Mouse (Mus musculus) spleen, postnatal 36 days (tissue): ENCODE data around the gene Hoxa3.

Source experiments
- DNase-seq, 2 experiments: peaks; one replicate each; pipeline ENCODE4 v3.0.0; 2022; ENCODE audit warnings: low spot score in 2 of 2, mixed read lengths in 1 of 2

The Hoxa3 gene

GRCm38 (mm10) chr6:52246916-52247315, 33.8 kb upstream of the Hoxa3 start:
- no peak for DNase-seq

DNA sequence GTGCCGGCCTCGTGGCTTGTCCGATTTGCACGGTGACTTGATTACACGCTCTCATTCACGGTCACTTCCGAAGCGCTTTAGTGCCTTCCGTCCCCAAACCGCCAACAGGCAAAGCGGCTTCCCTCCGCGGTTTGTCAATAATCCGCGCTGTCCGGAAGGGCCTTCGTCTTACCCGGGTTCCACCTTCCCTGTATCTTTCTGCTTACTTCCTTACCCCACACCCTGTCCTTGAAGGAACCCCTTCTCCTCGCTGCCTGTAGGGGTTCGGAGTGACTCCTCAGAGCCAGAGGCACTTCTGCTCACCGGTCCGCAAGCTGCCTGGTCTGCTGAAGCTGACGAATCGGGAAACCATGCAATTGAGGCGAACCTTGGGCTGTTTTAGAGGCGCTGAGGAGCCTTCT, 33.3 kb upstream of the Hoxa3 start:
- no peak for DNase-seq

GRCm38 (mm10) chr6:52245757-52246142, 32.6 kb upstream of the Hoxa3 start, which contains the start of gene Hoxa11:
Hoxa11 (minus strand) TSS chr6:52245810.
- no peak for DNase-seq

DNA sequence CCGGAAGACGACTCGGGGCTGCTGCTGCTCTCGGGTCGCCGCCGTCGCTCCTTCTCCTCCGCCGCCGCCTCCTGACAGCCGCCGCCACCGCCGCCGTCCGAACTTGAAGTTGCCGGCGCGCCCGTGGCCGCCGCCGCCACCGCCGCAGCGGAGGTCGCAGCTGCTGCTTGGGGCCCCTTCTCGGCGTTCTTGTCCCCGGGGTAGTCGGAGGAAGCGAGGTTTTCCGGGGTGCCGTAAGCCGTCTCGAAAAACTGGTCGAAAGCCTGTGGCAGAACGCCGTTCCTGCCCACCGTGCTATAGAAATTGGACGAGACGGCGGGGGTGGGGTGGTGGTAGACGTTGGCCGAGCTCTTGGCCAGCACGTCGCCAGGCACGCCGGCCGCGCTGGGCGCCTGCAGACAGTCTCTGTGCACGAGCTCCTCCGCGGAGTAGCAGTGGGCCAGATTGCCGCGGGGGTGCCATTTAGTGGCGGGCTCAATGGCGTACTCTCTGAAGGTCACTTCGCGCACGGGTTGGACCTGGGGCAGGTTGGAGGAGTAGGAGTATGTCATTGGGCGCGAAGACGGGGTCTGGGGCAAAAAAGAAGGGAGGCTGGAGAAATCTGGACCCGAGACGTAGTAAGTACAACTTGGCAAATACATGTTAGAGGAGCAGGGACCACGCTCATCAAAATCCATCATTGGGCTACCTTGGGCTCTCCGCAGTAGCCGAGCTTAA, 32.1 kb upstream of the Hoxa3 start:
- DNase-seq, result no peak

GRCm38 (mm10) chr6:52244471-52245039, 31.4 kb upstream of the Hoxa3 start:
- DNase-seq, result no peak

DNA sequence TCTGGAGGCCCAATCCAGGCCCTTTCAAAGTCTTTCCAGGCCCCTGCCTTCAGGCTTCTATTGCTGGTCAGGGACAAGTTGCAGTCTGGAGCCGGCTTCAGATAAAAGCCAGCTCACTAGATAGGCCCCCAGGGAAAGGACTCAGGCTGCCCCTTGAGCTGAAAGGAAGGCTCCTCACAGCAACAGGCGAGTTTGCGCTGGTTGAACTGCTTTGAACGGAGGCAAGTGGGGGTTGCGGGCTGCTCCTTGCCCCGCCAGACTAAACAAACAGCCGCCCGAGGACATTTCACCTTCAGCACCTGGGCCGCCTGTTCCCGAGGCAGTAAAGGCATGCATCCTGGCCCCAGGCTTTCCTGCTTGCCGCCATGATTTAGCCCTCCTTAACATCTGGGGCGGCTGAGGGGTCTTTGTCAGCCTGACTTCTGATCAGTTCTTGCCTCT, 30.6 kb upstream of the Hoxa3 start:
- no peak for DNase-seq

- no peak for DNase-seq
Measured at GRCm38 (mm10) chr6:52242801-52243332, 29.7 kb upstream of the Hoxa3 start.

- no peak for DNase-seq
Measured at GRCm38 (mm10) chr6:52241001-52241621, 28.0 kb upstream of the Hoxa3 start.

DNA sequence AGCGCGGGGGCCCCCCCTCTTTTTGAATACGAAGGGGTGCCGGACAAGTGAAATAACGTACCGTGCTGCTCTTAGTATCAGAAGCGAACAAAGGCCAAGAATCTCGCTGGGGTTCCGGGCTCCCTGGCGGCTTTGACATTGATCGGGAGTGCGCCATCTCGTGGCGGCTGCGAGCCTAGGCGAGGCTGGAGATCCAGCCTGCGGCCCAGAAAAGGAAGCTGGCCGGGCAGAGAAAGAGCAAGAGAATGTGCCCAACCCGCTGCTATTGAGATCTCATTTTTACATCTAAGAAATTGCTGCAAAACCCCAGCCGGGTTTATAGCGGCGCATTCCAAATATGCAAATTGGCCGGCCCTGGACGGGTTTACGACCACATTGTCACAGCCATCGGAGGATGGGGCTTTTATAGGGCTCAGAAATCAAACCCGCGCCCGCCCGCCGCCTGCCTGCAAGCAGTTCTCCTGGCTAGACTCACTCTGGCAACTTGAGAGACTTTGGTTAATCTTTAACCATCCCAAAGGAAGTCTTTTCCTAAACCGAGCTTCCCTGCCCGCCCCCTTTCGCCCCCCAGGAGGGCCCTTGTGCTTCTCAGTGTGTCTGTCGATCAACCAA, 27.4 kb upstream of the Hoxa3 start, which contains the start of gene Hoxa10:
Hoxa10 (minus strand) TSS at position 466 of the 612 bp plus-strand sequence.
- DNase-seq, result peak; percentile 56 to 60

GRCm38 (mm10) chr6:52239625-52240388, 26.7 kb upstream of the Hoxa3 start:
- DNase-seq, result no peak

DNA sequence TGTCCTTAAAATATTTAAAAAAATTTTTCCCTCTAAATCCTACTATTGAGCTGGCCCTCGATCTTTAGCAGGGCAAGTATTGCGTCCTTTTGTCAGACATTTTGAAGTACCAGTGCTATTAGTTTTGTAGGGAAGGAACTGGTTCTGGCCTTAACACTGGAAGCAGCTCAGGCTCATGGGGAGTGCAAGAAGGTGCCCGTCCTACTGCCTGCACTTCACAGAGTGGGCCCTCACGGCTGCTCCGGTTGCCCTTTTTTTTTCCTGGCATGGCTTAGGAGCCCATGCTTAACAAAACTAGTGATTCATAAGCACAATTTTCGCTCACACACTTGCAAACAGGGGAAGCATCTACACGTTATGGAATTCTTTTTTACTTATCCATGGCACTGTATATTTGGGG, 25.8 kb upstream of the Hoxa3 start:
- DNase-seq, result no peak

GRCm38 (mm10) chr6:52238155-52238545, 25.0 kb upstream of the Hoxa3 start:
- DNase-seq, result no peak

- no peak for DNase-seq
Measured at GRCm38 (mm10) chr6:52237346-52238154, 24.4 kb upstream of the Hoxa3 start.

DNA sequence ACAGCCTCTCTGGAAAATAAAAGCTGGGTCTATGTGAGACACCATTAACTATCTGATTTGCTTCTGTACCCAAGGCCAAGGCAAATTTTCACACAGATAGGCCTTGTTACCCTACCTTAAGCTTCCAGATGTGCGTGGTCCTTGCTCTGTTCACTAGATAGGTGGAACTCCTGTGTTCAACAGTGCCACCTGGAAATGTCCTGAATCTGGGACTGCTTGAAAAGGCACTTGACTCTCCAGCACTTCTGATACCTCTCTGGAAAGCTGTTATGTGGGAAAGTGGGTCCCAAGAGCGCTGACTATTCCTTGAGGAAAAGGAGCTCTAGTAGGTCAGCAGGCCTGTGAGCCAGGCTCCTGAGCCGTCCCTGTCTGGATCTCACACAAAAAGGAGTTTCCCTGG, 23.7 kb upstream of the Hoxa3 start:
- no peak for DNase-seq

GRCm38 (mm10) chr6:52235866-52236265, 22.7 kb upstream of the Hoxa3 start:
- no peak for DNase-seq

GRCm38 (mm10) chr6:52235267-52235666, 22.1 kb upstream of the Hoxa3 start:
- no peak for DNase-seq

- no peak for DNase-seq
Measured at GRCm38 (mm10) chr6:52234428-52235140, 21.4 kb upstream of the Hoxa3 start.

DNA sequence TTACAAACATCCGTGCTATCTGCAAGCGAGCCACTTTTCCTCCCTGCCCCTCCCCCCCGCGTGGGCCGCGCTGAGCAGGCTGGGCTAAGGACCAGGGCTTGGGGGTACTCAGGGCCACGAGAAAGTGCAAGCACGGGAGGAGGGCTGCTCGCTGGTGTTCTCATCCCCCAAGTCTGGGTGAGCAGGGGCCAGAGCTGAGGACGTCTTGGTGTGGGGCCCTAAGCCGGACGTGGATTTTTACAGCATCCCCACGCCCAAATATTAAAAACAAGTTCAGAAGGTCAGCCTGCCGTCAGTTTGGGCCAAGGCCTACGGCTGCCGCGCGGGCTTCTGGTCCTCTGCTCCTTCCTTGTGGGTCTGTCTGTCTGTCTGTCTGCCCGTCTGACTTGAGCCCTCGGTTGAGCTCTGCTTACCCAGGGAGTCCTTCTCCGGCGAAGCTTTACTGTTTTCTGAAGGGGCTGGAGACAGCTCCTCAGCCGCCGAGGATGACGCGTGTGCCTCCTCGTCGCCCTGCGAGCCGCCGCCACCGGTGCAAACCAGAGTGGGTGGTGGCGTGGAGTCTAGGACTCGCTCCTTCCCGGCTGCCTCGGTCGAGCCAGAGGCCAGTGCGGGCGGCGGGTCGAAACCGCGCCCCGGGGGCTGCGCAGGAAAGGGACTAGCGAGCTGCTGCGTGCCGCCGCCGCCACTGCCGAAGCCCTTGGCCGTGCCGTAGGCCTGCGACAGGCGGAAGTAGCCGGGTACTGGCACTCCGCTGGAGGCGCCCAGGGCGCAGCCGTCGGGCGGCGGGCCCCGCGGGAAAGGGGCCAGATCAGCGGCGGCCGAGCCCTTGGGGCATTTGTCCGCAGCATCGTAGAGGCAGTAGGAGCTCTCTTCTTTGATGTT, 20.7 kb upstream of the Hoxa3 start:
- DNase-seq, result no peak

DNA sequence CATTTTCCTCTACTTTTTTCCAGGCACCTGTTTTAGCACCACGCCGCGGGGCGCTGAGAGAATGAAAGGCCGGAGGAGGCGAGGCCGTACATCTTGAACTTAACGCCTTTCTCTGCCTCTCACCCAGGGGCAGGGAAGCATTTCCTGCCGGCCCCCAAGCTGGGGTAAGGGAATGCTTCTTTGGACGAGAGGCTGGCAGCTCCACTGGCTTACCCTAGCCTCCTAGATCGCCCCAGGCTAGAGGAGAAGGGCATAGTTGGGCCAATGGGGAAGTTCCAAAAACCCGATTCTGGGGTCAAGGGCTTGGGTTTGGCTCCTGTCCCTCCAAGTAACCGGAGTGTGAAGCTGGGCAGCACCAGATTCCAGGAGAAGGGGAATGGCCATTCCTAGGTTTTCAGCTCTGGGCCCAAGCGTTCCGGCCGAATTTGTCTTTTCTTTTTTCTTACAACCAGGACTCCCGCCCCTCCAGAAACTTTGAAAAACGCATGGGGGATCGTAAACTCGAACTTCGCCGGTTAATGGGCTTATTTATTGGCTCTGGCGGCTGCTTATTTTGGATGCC, 19.9 kb upstream of the Hoxa3 start:
- DNase-seq, result no peak
